Mouse (Mus musculus): Measurements from ENCODE around the gene Stk32b. TPM values are rescaled to one million over a fixed set of nuclear protein-coding genes. Genes with fewer than 3 reads are reported as not detected.

Gene Stk32b
- total RNA-seq, 2 experiments from 2014 or later, result 0.08 TPM; not detected in 1

DNA sequence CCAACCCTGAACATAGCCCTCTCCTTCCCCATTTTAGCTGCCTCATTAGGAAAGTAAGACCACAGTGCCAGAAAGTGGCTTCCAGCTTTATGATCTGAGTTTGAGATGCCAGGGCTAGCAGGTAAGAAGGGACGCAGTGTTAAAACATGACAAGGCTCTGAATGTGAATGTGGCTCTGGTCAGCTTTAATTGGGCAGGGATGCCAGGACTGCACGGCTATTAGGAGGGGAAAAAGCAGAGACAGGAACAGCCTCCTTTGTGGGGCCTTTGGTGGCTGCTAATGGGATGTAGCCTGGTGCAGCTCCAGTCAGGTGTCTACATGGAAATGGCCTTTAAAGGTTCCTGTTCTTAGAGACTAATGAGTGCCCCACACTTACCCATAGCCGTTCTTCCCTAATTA is 52.0 kb downstream of the Stk32b start:
- DNase-seq, result no peak

DNA sequence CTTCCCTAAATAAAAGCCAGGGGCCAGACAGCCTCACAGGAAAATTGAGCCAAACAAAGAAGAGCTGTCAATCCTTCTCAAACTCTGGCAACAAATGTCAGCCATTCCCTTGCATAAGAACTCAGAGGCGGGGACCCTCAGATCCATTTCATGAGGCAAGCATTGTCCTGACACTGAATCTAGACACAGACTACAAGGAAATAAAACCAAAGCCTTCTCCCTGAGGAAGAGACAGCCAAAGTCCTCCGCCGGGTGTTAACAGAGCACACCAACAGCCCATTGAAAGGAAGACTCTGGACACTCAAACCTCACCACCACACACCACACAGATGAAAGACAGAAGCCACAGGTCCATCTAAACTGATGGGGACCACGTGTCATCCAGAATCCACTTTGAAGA is 57.8 kb downstream of the Stk32b start:
- DNase-seq, result no peak

DNA sequence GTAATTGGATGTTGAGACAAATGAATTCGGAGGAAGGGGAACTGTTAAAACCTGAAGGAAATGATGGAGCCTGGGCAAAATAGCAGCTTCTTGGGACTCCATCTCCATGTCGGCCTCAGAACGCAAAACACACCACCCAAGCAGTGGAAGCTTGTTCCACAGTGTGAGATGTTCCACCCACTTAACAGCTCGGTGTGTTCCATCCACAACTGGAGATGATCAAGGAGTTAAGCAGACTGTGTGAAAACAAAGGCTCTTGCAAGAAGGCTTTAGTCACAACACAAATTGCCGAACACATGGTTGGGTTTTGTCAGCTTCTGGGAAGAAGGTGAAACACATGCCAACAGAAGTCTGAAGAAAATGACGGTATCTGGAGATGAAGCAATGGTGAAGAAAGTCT is 59.2 kb downstream of the Stk32b start:
- no peak for DNase-seq

DNA sequence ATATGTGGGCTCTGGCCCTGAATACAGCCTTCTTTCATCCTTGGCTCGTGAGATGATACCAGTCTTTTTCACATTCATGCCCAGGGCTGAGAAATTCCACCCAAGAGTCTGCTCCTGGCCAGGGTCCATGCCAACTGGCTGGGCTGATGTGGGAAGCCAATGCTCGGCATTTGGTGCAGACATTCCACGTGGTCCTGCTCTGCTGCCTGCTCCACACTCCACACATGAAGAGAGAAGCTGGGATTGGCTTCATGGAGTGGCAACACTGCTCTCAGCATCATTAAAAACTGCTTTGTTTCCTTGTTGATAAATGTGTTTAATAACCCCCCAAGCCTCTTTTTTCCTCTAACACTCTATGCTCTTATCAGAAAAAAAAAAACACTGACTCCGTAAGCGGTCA is 61.8 kb downstream of the Stk32b start:
- no peak for DNase-seq

GRCm38 (mm10) chr5:37650681-37651211 is 66.2 kb downstream of the Stk32b start:
- DNase-seq, result no peak

DNA sequence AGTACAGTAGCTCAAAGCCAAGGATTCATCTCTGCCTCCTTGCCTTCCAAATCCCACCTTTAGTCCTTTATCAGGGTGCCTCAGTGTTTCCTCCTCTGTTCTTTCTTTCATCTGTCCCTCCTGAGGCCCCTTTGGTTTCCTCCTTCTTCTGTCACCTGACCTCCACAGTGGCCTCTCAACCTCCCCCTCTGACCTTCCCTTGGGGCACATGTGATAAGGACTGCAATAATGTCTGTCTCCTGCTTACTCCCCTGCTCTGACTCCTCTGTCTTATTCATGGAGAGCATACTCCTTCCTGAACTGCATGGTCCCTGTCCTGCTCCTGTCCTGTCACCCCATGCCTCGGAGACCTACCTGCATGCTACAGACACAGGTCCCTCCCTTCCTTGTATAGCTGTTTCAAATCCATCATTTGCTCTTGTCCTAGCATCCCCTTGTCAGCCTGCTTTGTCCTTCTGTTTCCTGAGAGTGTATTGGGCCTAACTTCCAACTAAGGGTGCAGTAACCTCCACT is 66.8 kb downstream of the Stk32b start:
- DNase-seq, result no peak

DNA sequence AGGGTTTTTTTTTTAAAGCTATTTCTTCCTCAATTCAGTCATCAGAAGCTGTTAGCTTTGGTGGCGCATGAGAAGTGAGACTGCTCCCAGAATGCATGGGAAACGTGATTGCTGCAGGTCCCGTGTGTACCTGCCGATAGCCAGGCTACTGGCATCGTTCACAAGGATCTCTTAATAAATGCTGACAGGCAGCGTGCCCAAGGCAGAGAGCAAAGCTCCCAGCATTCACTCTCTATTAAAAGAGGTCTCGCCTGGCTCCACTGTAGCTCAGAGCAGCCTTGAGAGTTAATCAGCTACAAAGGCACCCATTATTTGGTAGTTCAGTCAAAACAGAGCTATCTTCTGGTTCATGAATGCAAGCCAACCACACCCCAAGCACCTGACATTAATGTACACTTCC is 72.9 kb downstream of the Stk32b start:
- no peak for DNase-seq

DNA sequence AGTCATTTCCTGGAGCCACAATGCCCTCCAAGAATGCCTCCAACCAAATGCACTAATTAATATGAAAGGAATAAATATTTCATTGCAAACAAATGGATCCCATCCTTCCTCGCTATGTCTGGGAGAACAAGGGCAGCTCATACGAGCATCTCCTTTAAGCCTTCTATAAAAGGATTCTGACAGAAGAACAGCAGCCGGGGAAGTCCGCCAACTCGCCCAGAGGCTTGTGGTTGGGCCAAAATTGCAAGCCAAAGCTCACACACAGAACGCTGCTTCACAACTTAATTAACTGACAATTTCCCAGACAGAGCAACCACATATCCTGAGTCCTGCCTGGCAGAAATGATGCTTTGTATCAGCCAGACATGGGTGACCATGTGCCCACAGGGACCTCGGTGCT is 74.5 kb downstream of the Stk32b start:
- no peak for DNase-seq

- DNase-seq, result no peak
Measured at GRCm38 (mm10) chr5:37634791-37635190, 82.2 kb downstream of the Stk32b start.

GRCm38 (mm10) chr5:37627437-37628163 is 89.4 kb downstream of the Stk32b start:
- DNase-seq, result no peak

- no peak for DNase-seq
Measured at GRCm38 (mm10) chr5:37611874-37612273, 105.1 kb downstream of the Stk32b start.

- no peak for DNase-seq
Measured at GRCm38 (mm10) chr5:37599566-37599965, 117.4 kb downstream of the Stk32b start.

DNA sequence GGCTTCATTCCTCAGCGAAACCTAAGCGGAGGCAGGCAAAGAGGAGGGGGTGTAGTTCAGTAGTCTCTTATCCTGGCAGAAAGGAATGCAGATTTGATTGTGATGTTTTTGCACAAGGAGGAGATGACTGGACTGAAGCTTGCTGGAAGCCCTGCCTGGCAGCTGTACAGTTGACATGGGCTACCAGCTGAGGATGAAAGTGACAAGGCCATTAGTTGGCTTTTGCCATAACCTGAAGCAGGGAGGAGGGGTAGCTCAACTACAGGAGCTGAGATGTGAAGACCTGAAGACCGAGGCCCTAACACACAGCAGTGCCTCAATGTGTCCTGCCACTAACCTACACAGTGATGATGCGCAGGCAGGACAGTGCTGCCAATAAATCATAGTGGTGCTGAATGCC is 118.7 kb downstream of the Stk32b start:
- no peak for DNase-seq

GRCm38 (mm10) chr5:37592411-37592810 is 124.6 kb downstream of the Stk32b start:
- no peak for DNase-seq

DNA sequence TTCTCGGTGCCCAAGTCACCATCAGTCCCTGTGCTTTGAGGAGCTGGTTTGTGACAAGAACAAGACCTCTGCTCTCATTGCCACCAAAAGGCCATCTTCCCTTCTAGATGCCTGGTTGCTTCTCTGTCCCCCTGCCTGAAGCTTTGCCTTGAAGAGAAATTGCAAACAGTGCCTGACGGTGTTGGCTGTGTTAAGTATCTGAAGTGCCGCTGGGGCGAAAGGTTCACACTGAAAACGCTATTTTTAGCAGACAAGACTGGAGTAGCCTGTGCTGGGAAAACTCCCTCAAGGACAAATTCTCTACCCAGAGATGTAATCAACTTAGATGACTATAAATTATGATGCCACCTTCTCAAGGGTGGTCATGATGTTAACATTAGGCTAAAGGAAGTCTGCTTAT is 129.1 kb downstream of the Stk32b start:
- DNase-seq, result no peak

- no peak for DNase-seq
Measured at GRCm38 (mm10) chr5:37586071-37586470, 130.9 kb downstream of the Stk32b start.

DNA sequence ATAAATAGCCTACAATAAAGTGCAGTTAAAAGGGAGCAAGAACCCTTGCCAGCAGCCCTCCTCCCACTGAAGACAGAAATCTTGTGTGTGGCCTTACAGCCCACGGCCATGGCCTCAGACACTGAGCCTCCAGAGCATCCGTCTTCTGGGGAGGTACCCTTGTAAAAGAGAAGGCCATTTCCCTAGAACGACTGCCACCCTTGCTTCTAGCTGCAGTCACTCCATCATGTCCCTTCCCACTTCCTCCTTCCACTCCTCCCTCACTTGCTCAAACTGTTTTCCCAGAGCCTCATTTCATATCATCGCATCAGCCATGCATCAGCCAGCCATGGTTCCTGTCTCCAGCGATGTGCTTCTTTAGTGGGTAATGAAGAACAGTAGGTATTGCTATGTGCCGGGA is 141.5 kb downstream of the Stk32b start:
- no peak for DNase-seq

- DNase-seq, result no peak
Measured at GRCm38 (mm10) chr5:37557274-37557815, 159.6 kb downstream of the Stk32b start.

DNA sequence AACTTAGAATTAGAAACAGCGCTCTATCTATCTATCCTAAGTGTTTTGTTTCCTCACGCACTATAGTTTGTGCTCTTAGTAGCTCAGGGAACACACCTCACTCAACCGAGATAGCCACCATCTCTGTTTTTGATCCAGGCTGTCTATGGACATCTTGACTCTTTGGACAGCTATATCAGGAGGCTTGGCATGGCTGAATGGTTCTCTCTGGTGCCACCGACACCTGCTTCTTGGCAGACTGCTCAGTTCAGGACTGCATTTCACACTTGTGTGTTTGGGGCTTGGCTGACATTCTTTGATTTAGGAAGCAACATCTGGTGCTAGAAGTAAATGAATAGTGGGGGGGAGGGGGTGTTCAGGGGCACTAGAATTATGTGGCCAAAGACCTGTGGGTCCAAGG is 162.7 kb downstream of the Stk32b start:
- no peak for DNase-seq

GRCm38 (mm10) chr5:37551649-37552048 is 165.3 kb downstream of the Stk32b start:
- DNase-seq, result no peak

- DNase-seq, result no peak
Measured at GRCm38 (mm10) chr5:37535726-37536293, 181.2 kb downstream of the Stk32b start.

DNA sequence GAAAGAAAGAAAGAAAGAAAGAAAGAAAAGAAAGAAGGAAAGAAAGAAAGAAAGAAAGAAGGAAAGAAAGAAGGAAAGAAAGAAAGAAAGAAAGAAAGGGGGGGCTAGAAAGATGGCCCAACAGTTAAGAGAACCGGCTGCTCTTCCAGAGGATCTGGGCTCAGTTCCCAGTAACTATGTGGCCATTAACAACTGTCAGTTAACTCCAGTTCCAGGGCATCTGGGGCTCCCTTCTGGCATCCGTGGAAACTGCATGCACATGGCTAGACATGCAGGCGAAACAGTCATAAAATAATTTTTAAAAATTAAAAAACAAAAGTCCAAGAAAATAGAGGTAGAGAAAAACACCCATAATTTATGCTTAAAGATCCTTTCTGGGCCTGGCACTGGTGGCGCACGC is 181.7 kb downstream of the Stk32b start:
- no peak for DNase-seq

DNA sequence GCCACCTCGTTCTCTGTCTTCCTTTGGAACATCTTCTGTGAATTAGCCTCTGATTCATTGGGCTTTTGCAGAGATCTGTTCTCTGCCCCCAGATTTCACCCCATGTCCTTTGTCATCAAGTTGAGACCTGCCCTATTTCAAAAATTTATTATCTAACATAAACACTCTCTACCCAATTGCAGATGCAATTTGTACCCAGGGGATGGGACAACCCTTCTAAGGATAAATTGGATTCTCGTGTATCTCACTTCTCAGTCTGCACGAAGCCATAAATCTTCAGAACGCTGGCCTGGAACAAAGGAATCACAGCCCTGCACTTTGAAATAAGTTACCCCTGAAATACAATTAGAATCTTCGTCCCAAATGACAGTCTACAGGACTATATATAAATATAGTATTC is 191.6 kb downstream of the Stk32b start:
- DNase-seq, result no peak

GRCm38 (mm10) chr5:37520441-37520840 is 196.5 kb downstream of the Stk32b start:
- DNase-seq, result no peak
